12 mouse cellular contexts compared by ENCODE assay signal in the genomic region with DNA sequence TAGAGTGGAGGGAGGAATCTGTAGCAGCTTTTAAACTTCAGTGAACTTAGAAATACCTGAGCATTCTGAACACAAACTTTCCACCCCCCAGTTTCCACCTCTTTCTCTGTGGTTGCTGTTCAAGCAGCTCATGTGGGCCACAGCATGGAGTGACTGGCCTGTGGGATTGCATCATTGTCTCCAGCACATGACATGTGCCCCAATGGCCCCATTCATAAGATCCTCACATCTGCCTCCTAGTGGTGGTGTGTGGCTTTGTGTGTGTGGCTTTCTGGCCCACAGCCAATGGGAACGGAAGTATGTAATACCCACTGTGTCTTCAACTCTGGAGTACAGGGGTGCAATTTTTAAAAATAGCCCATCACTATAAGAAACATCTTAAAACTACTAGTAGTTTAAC.
A peak's percentile ranks its signal among the peaks of the same experiment; 100 is the strongest.
DNase-seq lines count a peak whose midpoint lies in the region; ATAC-seq lines count a peak whose summit lies in the region.
"Had no signal": no experiment of that assay in that cellular context is flagged by ENCODE, and none has a peak within 500 bp of the region (broad histone marks: within the 10 kb centered on the region; RNA-seq: fewer than 3 reads in every experiment).

No protein-coding gene starts in this region.

- no peak for ATAC-seq in activated CD4-positive, CD25-positive, alpha-beta regulatory T cell, adult 4 months

- DNase-seq in embryo, embryonic 10.5 days (ENCODE audit: low spot score), result peak; percentile 20
- DNase-seq in embryo, embryonic 11 days, result no peak
- DNase-seq in kidney, postnatal 10 days, result peak; percentile 15
- no peak for DNase-seq in kidney, adult 11 months
- peak; percentile 44 for DNase-seq in 3134 (ENCODE audit: extremely low read depth, insufficient read length, low spot score)
- DNase-seq in ZHBTc4 (ENCODE audit: low read depth, low spot score), result peak; percentile 40
- DNase-seq in layer of hippocampus, adult 9-10 months (ENCODE audit: low spot score), result no peak
- DNase-seq: adrenal gland, adult 2 months; cerebellum, adult 11-12 months; heart, postnatal 36 days; midbrain, embryonic 14.5 days had no signal

Comparison
In these comparisons a context has a peak if more than half of its experiments do, and no peak if none do; other contexts are left out.
1. DNase-seq: peak in embryo, embryonic 10.5 days (single experiment), kidney, postnatal 10 days (single experiment), 3134 (single experiment) and ZHBTc4 (single experiment); none in embryo, embryonic 11 days (single experiment), kidney, adult 11 months (single experiment) and layer of hippocampus, adult 9-10 months (single experiment).